Mouse (Mus musculus) gastrocnemius, postnatal 14 days (tissue): ENCODE measurements around the gene Olfr341. TPM values are rescaled to one million over a fixed set of nuclear protein-coding genes. Genes with fewer than 3 reads are reported as not detected.

Source experiments
- DNase-seq: peaks from one replicate; pipeline ENCODE4 v3.0.0; 2021; ENCODE audit warnings: mixed read lengths
- intact Hi-C: fragments of 180-260 bp; cut with DNase I; formaldehyde crosslinking; loops from one replicate; pipeline ENCODE4 v1.15.1; 2025; ENCODE audit warnings: low total_unique reads
- long read RNA-seq, 2 experiments: library from polyadenylated mRNA; stranded (forward); transcript quantifications; one replicate each; pipeline ENCODE4 v2.0.0; 2021
- total RNA-seq, 2 experiments: library from RNA; stranded (reverse); gene quantifications; 2 replicates each; pipeline ENCODE4 v1.2.3; 2021

Gene Olfr341
- not detected for total RNA-seq
- long read RNA-seq, experiment 1: 0 reads
- long read RNA-seq, experiment 2: 0 reads

DNA sequence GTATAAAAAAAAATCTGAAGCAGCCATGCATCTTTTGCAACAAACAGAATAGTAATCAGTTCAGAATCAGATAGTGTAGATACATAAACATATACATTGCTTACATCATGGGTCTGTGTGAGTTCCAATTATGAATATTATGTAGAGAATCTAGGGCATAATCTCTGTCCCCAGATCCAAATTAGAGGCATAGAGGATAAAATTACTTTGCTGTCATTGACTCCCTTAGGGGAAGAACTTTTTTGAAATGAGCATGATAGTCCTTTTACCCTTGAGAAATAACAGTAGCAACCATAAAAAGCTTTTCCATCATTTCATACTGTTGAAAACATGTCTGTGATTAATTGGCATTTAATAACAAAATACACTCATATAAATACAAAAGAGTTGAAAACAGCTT is at the start of gene Olfr341:
Olfr341 (minus strand) TSS at position 101 of the 400 bp plus-strand sequence.
- DNase-seq: no peak
- intact Hi-C loops: no loop called here

DNA sequence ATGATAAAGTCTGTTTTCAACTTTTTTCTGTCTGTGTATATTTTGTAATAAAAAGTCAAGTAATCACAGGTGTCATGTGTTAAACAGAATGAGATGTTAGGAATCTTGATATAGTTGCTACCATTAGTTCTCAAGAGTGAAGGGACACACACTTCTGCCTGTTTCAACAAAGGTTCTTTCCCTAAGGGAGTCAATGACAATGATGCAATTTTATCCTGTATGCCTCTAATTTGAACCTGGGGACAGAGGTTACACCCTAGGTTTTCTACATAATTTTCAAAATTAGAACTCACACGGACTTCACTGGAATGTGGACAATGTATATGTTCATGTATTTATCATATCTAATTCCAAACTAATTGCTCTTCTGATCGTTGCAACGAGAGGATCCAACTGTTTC is 42.4 kb upstream of the Olfr341 start, which contains the start of gene Olfr342:
Olfr342 (plus strand) TSS at position 301 of the 400 bp plus-strand sequence.
- DNase-seq: no peak
- intact Hi-C loops: no loop called here

DNA sequence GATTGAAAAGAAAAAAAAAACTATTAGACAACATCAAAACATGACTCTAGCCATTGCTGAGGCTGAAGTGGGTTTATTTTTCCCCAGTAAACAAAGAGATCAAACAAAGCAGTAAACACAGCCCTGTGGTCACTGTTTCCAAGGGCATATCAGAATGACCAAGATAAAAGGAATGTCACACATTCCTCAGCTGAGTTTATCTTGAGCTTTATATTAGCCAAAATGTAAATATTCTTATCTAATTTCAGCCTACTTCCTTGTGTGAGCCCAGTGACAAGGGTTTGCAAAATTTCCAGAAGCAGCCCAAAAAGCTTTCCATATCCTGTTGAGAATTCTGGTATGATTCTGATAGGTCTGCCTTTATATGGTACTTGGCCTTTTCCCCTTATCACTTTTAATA is 8.6 kb downstream of the Olfr341 start:
- DNase-seq: no peak
- intact Hi-C loops: no loop called here

DNA sequence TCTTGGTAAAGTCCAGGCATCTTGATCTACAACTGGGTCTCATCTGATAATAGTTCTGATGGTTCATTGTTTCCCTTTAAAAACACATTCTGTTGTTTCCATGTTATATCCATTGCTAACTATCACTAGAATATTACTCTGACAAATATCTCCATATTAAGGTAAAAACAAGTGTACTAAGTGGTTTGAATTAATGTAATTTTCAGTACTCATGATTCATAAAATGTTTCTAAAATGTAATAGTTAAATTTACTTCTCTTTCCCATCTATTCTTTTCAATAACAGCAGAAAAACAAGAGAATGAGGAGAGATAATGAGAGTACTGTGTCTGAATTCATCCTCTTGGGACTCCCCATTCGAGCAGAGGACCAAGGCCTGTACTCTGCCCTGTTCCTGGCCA is 30.0 kb downstream of the Olfr341 start, which contains the start of gene Olfr340:
Olfr340 (plus strand) TSS at position 301 of the 400 bp plus-strand sequence.
- DNase-seq: no peak
- intact Hi-C loops: no loop called here

Other genes starting within 250 kb of the Olfr341 start
- not detected for gene Olfr338, start 108.9 kb downstream of the Olfr341 start, total RNA-seq
- gene Olfr339, start 63.5 kb downstream of the Olfr341 start, total RNA-seq: not detected
- not detected for gene Olfr340, start 29.9 kb downstream of the Olfr341 start, total RNA-seq
- gene Olfr342, start 42.5 kb upstream of the Olfr341 start, total RNA-seq: not detected
- gene Olfr344, start 84.2 kb upstream of the Olfr341 start, total RNA-seq: not detected
- not detected for gene Olfr345, start 157.6 kb upstream of the Olfr341 start, total RNA-seq
- gene Olfr346, start 203.3 kb upstream of the Olfr341 start, total RNA-seq: not detected
- not detected for gene Olfr347, start 249.4 kb upstream of the Olfr341 start, total RNA-seq